Mouse (Mus musculus) midbrain, embryonic 10.5 days (tissue): Measurements from ENCODE around the gene Kpna7. TPM values are rescaled to one million over a fixed set of nuclear protein-coding genes. Genes with fewer than 3 reads are reported as not detected.
"Not testable (repeated sequence)": the region's sequence is repeated elsewhere in the genome, so short reads cannot be mapped to it uniquely, and the experiment has no call there.

Source experiments
- DNase-seq: peaks from one replicate; pipeline ENCODE4 v3.0.0-alpha.2; 2017; ENCODE audit warnings: low spot score
- H3K27ac ChIP-seq: fragments of 300-500 bp; sonication (generic); replicated peaks from 2 replicates; pipeline ENCODE4 v1.5.1; 2016; ENCODE audit warnings: mild to moderate bottlenecking
- H3K27me3 ChIP-seq: fragments of 300-500 bp; sonication (generic); 2 replicates; pipeline ENCODE4 v1.6.1; 2016; ENCODE audit warnings: low read depth, mild to moderate bottlenecking; ENCODE audit not compliant: poor library complexity, severe bottlenecking
- H3K36me3 ChIP-seq: fragments of 300-500 bp; sonication (generic); 2 replicates; pipeline ENCODE4 v1.6.1; 2016; ENCODE audit warnings: mild to moderate bottlenecking, moderate library complexity
- H3K4me1 ChIP-seq: fragments of 300-500 bp; sonication (generic); 2 replicates; pipeline ENCODE4 v1.6.1; 2016
- H3K4me3 ChIP-seq: fragments of 300-500 bp; sonication (generic); 2 replicates; pipeline ENCODE4 v1.5.1; 2016; ENCODE audit warnings: mild to moderate bottlenecking, moderate library complexity
- H3K9me3 ChIP-seq: fragments of 300-500 bp; sonication (generic); replicated peaks from 2 replicates; pipeline ENCODE4 v1.6.1; 2016; ENCODE audit warnings: mild to moderate bottlenecking
- WGBS: fragments of 180-500 bp; shearing (Covaris S2); methylation state at CpG from one replicate; pipeline ENCODE4 v1.1.7; 2016; 5-methylcytosine and 5-hydroxymethylcytosine counted together
- polyA plus RNA-seq: library from polyadenylated mRNA; unstranded; fragments of >200 nt; fragmentation: Nextera tagmentation; extraction: Ambion mirVana; gene quantifications from 2 replicates; pipeline ENCODE4 v1.2.1, GENCODE M21; 2016

Kpna7 gene
- polyA plus RNA-seq, 1 experiment from 2014 or later: not detected

DNA sequence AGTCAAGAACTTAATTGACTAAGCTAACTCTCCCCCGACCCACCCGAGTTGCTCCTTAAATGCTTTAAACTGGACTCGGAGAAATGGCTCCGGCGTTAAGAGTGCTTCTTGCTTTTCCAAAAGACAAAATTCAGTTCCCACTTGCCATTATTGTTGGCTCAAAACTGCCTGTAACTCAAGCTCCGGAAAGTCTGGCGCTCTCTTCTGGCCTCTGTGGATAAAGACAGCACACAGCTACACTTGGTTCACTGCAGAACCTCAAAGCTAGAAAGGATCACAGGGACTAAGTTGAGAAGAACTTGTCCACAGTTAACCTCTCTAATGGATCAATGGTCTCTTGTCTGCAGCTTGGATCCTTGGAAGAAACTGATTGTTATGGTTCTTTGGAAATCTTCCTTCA, 25.1 kb downstream of the Kpna7 start:
- H3K36me3 ChIP-seq: no peaks in the 10 kb centered on the region
- no peak overlapping the region for H3K27ac ChIP-seq
- H3K4me3 ChIP-seq: no peak overlapping the region
- H3K4me1 ChIP-seq: no peaks in the 10 kb centered on the region
- WGBS: 89% methylated on average over 7 of the region's 7 CpGs
- no peaks in the 10 kb centered on the region for H3K27me3 ChIP-seq
- no peak for DNase-seq
- H3K9me3 ChIP-seq: no peaks in the 10 kb centered on the region

DNA sequence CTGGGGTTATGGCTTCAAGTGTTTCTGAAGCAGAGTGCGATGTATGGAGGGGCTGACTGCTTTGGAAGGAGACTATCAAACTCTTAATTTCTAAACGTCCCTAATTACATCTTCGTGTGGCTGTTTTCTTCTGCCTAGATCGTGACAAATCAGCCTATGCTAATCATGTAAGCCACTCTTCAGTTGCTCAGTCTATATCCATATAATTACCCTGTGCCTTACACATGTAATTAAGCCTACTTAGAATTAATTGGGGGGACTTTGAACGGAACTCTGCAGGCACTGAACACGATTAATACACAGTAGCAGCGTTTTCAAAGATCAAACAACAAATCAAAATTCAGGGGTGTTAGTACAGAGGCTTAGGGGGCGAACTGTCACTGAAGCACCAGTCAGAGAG, 25.9 kb downstream of the Kpna7 start:
- Histone ChIP-seq H3K27me3 (no peaks in the 10 kb centered on the region), H3K36me3 (no peaks in the 10 kb centered on the region), H3K4me1 (no peaks in the 10 kb centered on the region), H3K4me3 (no peak overlapping the region), H3K9me3 (no peaks in the 10 kb centered on the region), H3K27ac (no peak overlapping the region)
- DNase-seq: no peak
- WGBS: 91% methylated on average over 8 of the region's 8 CpGs

DNA sequence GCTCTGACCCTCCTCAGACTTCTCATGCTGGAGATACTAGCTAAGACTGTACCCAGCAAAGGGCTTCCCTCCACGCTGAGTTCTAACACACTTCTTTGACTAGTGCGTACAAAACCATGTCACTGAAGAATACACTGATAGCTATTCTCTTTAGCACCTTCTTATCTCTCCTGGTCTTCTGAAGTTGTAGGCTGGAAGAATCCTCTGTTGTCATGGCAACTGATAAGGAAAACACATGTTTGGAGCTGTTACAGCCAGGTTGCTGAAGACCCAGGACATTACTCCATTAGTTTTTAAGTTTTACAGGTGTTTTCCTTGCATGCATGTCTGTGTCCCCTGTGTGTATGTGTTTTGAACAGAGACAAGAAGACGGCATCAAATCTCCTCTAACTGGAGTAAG, 29.6 kb downstream of the Kpna7 start:
- H3K27me3 ChIP-seq, DNase-seq, H3K9me3 ChIP-seq, H3K36me3 ChIP-seq, H3K27ac ChIP-seq, H3K4me3 ChIP-seq, H3K4me1 ChIP-seq: not testable (repeated sequence)
- WGBS: 84% methylated on average over 3 of the region's 3 CpGs

DNA sequence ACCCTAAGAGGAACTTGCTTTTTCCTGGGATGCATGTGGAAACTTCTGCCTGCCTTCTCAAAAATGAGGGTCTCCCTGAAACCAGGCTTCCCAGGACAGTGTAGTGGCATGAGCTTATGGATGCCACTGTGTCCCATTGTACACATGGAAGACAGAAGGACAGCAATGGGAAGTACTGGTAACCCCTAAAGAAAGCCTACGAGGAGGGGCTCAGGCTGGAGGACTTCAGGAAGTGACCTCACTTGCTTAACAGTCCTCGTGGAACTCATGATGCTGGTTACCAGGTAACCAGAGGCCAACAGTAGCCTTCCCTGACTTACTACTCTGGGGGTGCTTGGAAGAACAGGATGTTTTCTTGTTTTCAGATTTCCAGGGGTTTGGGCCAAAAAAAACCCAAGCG, 41.1 kb downstream of the Kpna7 start, which contains the start of gene 1700018F24Rik:
1700018F24Rik (plus strand) TSS at position 301 of the 400 bp plus-strand sequence.
- not testable (repeated sequence) for DNase-seq, H3K4me1 ChIP-seq, H3K4me3 ChIP-seq, H3K9me3 ChIP-seq, H3K27ac ChIP-seq, H3K27me3 ChIP-seq, H3K36me3 ChIP-seq
- 83% methylated on average over 3 of the region's 3 CpGs for WGBS

DNA sequence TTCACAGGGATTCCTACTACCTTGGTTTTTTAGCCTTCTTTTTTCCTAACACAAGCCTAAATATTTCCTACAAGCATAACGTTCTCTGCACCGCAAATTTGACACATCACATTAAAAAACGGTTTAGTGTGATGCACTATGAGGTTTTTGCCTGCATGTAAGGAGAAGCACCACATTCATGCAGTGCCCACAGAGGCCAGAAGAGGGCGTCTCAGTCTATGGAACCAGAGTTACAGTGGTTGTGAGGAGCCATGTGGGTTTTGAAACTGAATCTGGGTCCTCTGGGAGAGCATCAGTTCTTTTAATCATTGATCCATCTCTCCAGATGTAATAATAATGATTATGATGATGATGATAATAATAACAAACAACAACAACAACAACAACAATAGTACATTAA, 42.2 kb downstream of the Kpna7 start:
- H3K27me3 ChIP-seq: no peaks in the 10 kb centered on the region
- no peaks in the 10 kb centered on the region for H3K4me1 ChIP-seq
- 44% methylated on average over 4 of the region's 4 CpGs for WGBS
- no peaks in the 10 kb centered on the region for H3K36me3 ChIP-seq
- DNase-seq: peak; percentile 19
- H3K27ac ChIP-seq: no peak overlapping the region
- H3K9me3 ChIP-seq: no peaks in the 10 kb centered on the region
- no peak overlapping the region for H3K4me3 ChIP-seq

DNA sequence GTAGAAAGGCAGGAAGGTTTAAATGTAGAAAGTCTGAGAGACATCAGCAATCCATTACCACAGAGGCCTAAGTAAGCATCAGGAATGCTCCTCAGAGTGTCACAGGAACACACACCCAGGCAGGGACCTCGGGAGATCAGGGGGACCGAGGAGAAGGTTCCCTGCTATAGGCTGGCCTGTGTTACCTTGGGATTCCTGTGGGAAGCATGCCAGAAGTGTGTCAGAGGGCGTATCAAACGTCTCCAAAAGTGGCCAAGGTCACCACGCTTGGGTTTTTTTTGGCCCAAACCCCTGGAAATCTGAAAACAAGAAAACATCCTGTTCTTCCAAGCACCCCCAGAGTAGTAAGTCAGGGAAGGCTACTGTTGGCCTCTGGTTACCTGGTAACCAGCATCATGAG, 51.4 kb downstream of the Kpna7 start, which contains the start of gene Gm4871:
Gm4871 (minus strand) TSS at position 364 of the 400 bp plus-strand sequence.
- DNase-seq, H3K27me3 ChIP-seq, H3K4me3 ChIP-seq, H3K36me3 ChIP-seq, H3K27ac ChIP-seq, H3K9me3 ChIP-seq, H3K4me1 ChIP-seq: not testable (repeated sequence)
- WGBS: 70% methylated on average over 5 of the region's 5 CpGs

DNA sequence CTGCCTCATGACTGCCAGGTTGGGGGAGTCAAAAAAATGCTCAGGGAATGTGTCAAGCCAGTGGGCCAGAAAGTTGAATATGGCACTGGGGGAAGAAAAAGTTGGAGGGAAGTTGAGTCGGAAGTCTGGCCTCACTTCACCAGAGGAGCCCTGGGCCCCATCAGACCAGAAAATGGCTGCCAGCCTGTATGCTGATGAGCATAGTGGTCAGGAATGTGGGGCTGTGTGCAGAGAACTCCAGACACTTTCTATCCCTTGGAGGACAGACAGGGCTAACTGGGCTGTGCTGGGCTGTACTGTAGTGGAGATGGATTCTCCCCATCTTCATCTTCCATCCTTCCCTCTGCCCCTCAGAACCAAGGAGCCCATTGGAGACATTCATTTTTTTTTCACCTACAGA, 53.4 kb downstream of the Kpna7 start:
- not testable (repeated sequence) for H3K4me3 ChIP-seq, H3K9me3 ChIP-seq, H3K36me3 ChIP-seq, H3K4me1 ChIP-seq, DNase-seq, H3K27me3 ChIP-seq, H3K27ac ChIP-seq
- WGBS: 95% methylated on average over 1 of the region's 1 CpGs

DNA sequence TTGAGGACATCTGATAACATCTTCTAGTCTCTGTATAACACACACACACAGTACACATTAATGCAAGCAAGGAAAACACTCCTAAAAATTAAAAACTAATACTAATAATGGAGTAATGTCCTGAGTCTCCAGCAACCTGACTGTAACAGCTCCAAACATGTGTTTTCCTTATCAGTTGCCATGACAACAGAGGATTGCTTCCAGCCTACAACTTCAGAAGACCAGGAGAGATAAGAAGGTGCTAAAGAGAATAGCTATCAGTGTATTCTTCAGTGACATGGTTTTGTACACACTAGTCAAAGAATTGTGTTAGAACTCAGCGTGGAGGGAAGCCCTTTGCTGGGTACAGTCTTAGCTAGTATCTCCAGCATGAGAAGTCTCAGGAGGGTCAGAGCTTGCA, 63.1 kb downstream of the Kpna7 start:
- not testable (repeated sequence) for H3K4me1 ChIP-seq, H3K36me3 ChIP-seq, H3K9me3 ChIP-seq, H3K27me3 ChIP-seq, H3K4me3 ChIP-seq, DNase-seq, H3K27ac ChIP-seq
- 82% methylated on average over 1 of the region's 1 CpGs for WGBS

DNA sequence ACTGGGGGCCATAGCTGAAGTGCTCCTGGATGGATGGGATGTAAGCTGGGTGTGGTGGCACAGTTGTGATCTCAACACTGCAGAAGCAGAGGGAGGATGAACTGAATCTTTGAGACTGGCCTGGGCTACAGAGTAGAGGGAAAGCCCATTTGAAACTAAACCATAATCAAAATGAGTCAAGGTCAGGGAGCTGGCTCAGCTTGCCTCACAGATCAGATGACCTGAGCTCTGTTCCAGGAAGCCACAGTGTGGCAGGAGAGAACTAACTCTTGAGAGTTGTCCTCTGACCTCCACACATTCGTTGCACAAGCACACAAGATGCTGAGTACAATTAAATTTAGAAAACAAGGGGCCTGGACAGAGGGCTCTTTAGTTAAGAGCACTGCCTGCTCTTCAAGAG, 63.6 kb downstream of the Kpna7 start:
- H3K27me3 ChIP-seq, H3K9me3 ChIP-seq, H3K27ac ChIP-seq, H3K36me3 ChIP-seq, H3K4me1 ChIP-seq, DNase-seq, H3K4me3 ChIP-seq: not testable (repeated sequence)
- 38% methylated on average over 1 of the region's 1 CpGs for WGBS

DNA sequence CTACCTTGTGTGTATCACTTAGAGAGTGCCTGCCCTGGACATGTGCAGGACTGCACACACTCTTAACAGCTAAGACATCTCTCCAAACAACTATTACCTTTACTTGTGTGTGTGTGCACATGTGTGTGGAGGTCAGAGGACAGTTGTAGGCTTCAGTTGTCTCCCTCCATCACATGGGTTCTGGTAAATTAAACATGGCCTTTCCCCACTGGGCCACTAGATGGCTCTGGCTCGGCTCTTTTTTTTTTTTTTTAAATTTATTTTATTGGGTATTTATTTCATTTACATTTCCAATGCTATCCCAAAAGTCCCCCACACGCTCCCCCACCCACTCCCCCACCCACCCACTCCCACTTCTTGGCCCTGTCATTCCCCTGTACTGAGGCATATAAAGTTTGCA, 67.1 kb downstream of the Kpna7 start:
- DNase-seq: not testable (repeated sequence)
- 35% methylated on average over 2 of the region's 2 CpGs for WGBS

DNA sequence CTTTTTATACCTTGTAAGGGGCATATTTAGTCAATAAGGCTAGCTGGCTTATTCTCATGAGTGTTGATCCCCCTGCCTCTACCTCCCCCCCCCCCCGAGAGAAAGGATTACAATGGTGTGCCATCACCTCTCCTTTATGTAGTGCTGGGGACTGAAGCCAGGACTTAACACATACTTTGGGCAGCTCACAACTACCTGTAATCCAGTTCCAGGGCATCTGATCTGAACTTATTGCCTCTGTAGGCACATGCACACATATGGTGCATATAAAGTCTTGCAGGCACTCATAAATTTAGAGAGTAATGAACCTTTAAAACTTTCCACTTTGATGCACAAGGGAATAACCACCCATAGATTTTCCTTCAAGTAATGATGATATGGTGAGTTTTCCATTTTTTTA, 69.6 kb downstream of the Kpna7 start:
- H3K36me3 ChIP-seq: no peaks in the 10 kb centered on the region
- H3K27me3 ChIP-seq: no peaks in the 10 kb centered on the region
- no peaks in the 10 kb centered on the region for H3K9me3 ChIP-seq
- no peak for DNase-seq
- no peaks in the 10 kb centered on the region for H3K4me1 ChIP-seq
- no peak overlapping the region for H3K4me3 ChIP-seq
- no peak overlapping the region for H3K27ac ChIP-seq
- 86% methylated on average over 1 of the region's 1 CpGs for WGBS

More for the DNA sequence above, 67.1 kb downstream of the Kpna7 start:
- not testable (repeated sequence) for H3K36me3 ChIP-seq, H3K27ac ChIP-seq, H3K4me1 ChIP-seq, H3K4me3 ChIP-seq, H3K27me3 ChIP-seq, H3K9me3 ChIP-seq

DNA sequence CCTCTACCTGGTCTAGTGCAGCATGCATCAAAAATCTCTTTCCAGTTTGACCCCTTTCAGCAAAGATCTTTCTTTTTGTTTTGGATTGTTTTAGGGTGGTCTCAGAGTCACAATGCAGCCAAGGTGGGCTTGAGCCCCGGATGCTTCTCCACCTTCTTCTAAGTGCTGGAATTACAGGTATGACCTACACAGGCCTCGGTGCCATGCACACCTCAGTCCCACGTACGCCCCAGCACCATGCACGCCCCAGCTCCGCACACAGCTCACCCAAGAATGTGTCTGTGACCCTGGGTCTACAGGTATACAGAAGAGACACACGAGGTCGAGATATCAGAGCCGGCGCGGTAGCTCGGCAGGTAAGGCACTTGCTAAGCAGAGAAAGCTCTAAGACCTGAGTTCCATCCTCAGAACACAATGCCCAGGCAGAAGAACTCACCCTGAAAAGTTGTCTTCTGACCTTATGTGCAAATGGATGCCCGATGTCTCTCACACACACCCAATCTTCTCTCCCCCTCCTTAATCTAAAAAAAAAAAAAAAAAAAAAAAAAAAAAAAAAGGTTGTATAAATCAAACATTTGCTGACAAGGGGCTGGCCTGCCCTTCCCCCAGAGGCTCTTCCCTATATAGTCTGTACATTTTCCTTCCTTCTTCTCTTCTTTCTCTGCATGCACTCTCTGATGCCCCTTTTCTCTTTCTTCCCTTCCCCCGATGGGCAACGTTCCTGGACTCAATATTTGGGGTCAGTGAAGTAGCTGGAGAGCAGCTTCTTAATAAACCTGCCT, 74.8 kb downstream of the Kpna7 start:
- Histone ChIP-seq H3K4me1 (no peaks in the 10 kb centered on the region), H3K36me3 (no peaks in the 10 kb centered on the region)
- 89% methylated on average over 15 of the region's 15 CpGs for WGBS

DNA sequence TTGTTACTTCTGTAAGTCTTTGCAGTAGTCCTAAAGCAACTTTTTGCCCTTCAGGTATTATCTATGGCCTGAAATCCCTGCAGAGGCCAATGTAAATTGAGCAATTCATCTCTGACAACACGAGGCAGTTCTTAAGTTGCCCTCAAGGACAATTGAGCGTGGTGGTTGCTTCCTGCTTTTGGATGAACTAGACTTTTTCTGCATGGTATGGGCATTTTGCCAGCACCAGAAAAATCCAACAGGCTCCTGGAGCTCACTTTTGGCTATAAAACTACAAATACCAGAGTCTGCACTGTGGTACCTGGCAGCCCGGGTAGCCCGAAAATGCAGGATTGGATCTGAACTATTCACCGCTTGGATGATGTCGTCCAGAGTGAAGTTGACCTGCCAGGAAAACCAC, 78.2 kb downstream of the Kpna7 start:
- no peak overlapping the region for H3K27ac ChIP-seq
- no peak for DNase-seq
- H3K27me3 ChIP-seq: no peaks in the 10 kb centered on the region
- no peaks in the 10 kb centered on the region for H3K4me1 ChIP-seq
- H3K36me3 ChIP-seq: no peaks in the 10 kb centered on the region
- no peaks in the 10 kb centered on the region for H3K9me3 ChIP-seq
- no peak overlapping the region for H3K4me3 ChIP-seq
- 90% methylated on average over 6 of the region's 6 CpGs for WGBS

More for the DNA sequence above, 74.8 kb downstream of the Kpna7 start:
- Histone ChIP-seq H3K27ac (no peak overlapping the region), H3K27me3 (no peaks in the 10 kb centered on the region), H3K9me3 (no peaks in the 10 kb centered on the region), H3K4me3 (no peak overlapping the region)
- no peak for DNase-seq

DNA sequence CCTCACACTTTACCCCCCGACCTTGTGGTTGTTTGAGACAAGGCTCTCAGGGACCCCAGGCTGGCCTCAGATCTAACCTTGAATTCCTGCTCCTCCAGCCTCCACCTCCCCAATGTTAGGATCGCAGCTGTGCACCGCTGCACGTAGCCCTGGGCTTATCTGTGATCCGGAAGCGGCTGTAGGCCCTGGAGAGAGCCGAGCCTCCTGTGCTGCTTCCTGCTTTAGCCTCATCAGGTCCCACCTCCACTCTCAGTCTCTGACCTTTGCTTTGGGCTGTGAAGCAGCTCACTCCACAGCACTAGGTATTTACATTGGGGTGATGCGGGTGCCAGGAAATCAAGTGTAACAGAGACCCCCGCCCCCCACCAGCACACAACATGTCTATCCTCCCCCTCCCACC, 79.3 kb downstream of the Kpna7 start:
- no peak overlapping the region for H3K27ac ChIP-seq
- H3K9me3 ChIP-seq: no peaks in the 10 kb centered on the region
- WGBS: 87% methylated on average over 9 of the region's 9 CpGs
- H3K36me3 ChIP-seq: no peaks in the 10 kb centered on the region
- no peak overlapping the region for H3K4me3 ChIP-seq
- H3K4me1 ChIP-seq: no peaks in the 10 kb centered on the region
- no peak for DNase-seq
- H3K27me3 ChIP-seq: no peaks in the 10 kb centered on the region
